Mouse (Mus musculus) stomach, embryonic 16.5 days (tissue): ENCODE data around the gene Usp29. TPM values are rescaled to one million over a fixed set of nuclear protein-coding genes. Genes with fewer than 3 reads are reported as not detected.
"Not testable (repeated sequence)": the region's sequence is repeated elsewhere in the genome, so short reads cannot be mapped to it uniquely, and the experiment has no call there.

Experiments
- ATAC-seq: fragments of 200-750 bp; cut with Nextera tagmentation; 2 replicates; pipeline ENCODE4 v1.8.0; 2017; ENCODE audit warnings: moderate number of reproducible peaks, moderate TSS enrichment; ENCODE audit not compliant: insufficient read depth, low FRiP score
- H3K27ac ChIP-seq: fragments of 300-500 bp; sonication (generic); 2 replicates; pipeline ENCODE4 v1.5.1; 2014; ENCODE audit warnings: low read length
- H3K27me3 ChIP-seq: fragments of 300-500 bp; sonication (generic); 2 replicates; pipeline ENCODE4 v1.6.1; 2014; ENCODE audit warnings: low read length, control low read depth, mixed read lengths; ENCODE audit not compliant: control insufficient read depth, insufficient read depth
- H3K36me3 ChIP-seq: fragments of 300-500 bp; sonication (generic); 2 replicates; pipeline ENCODE4 v1.6.1; 2014; ENCODE audit warnings: low read length; ENCODE audit not compliant: control insufficient read depth, insufficient read depth
- H3K4me1 ChIP-seq: fragments of 300-500 bp; sonication (generic); 2 replicates; pipeline ENCODE4 v1.6.1; 2014; ENCODE audit warnings: low read length, control low read depth, mixed read lengths; ENCODE audit not compliant: control insufficient read depth, insufficient read depth
- H3K4me2 ChIP-seq: fragments of 300-500 bp; sonication (generic); 2 replicates; pipeline ENCODE4 v1.6.1; 2014; ENCODE audit warnings: low read depth, low read length, mixed read lengths
- H3K4me3 ChIP-seq: fragments of 300-500 bp; sonication (generic); replicated peaks from 2 replicates; pipeline ENCODE4 v1.5.1; 2014; ENCODE audit warnings: mild to moderate bottlenecking, low read length
- H3K9ac ChIP-seq: fragments of 300-500 bp; sonication (generic); 2 replicates; pipeline ENCODE4 v1.6.1; 2014; ENCODE audit warnings: low read length
- H3K9me3 ChIP-seq: fragments of 300-500 bp; sonication (generic); replicated peaks from 2 replicates; pipeline ENCODE4 v1.6.1; 2016; ENCODE audit warnings: low read length, control low read depth; ENCODE audit not compliant: control insufficient read depth
- WGBS: fragments of 180-500 bp; shearing (Covaris S2); extraction: QIAGEN DNeasy Blood & Tissue Kit; methylation state at CpG from one replicate; pipeline ENCODE4 v1.1.7; 2014; 5-methylcytosine and 5-hydroxymethylcytosine counted together
- polyA plus RNA-seq: library from polyadenylated mRNA; unstranded; fragments of >200 nt; fragmentation: Nextera tagmentation; extraction: Ambion mirVana; gene quantifications from 2 replicates; pipeline ENCODE4 v1.2.1, GENCODE M21; 2015

Gene Usp29
- polyA plus RNA-seq, 1 experiment from 2014 or later = 5.6 TPM

GRCm38 (mm10) chr7:6919131-6919870 lies 188.9 kb downstream of the Usp29 start:
- Histone ChIP-seq H3K9me3 (no peaks in the 10 kb centered on the region), H3K4me2 (no peak overlapping the region), H3K9ac (no peak overlapping the region), H3K27me3 (no peaks in the 10 kb centered on the region), H3K27ac (no peak overlapping the region), H3K4me1 (peaks cover 3% of the 10 kb centered on the region; the same call in 1 of the 2 replicates), H3K4me3 (no peak overlapping the region), H3K36me3 (no peaks in the 10 kb centered on the region)
- 96% methylated on average over 1 of the region's 1 CpGs for WGBS
- ATAC-seq = 0 out of 2 replicates have a peak, but pooled peaks have one; percentile 23

GRCm38 (mm10) chr7:6923515-6923914 lies 193.1 kb downstream of the Usp29 start:
- Histone ChIP-seq H3K4me3 (no peak overlapping the region), H3K27me3 (no peaks in the 10 kb centered on the region), H3K9ac (no peak overlapping the region), H3K4me1 (no peaks in the 10 kb centered on the region), H3K4me2 (no peak overlapping the region), H3K9me3 (no peaks in the 10 kb centered on the region), H3K36me3 (no peaks in the 10 kb centered on the region), H3K27ac (no peak overlapping the region)
- 93% methylated on average over 3 of the region's 3 CpGs for WGBS
- ATAC-seq = no peak

GRCm38 (mm10) chr7:6925926-6926730 lies 195.8 kb downstream of the Usp29 start:
- Histone ChIP-seq H3K4me3 (no peak overlapping the region), H3K36me3 (no peaks in the 10 kb centered on the region), H3K4me2 (no peak overlapping the region), H3K9ac (no peak overlapping the region), H3K27ac (no peak overlapping the region), H3K9me3 (no peaks in the 10 kb centered on the region), H3K4me1 (no peaks in the 10 kb centered on the region), H3K27me3 (no peaks in the 10 kb centered on the region)
- WGBS = 74% methylated on average over 7 of the region's 7 CpGs
- ATAC-seq = no peak

- 83% methylated on average over 4 of the region's 4 CpGs for WGBS
These were observed 196.3 kb downstream of the Usp29 start for GRCm38 (mm10) chr7:6926731-6926995.

GRCm38 (mm10) chr7:6929286-6929685 lies 198.9 kb downstream of the Usp29 start:
- H3K27ac ChIP-seq = no peak overlapping the region
- no peak overlapping the region for H3K9ac ChIP-seq
- 66% methylated on average over 2 of the region's 2 CpGs for WGBS
- H3K9me3 ChIP-seq = no peaks in the 10 kb centered on the region
- H3K4me2 ChIP-seq = no peak overlapping the region
- no peak overlapping the region for H3K4me3 ChIP-seq
- no peak for ATAC-seq
- H3K27me3 ChIP-seq = no peaks in the 10 kb centered on the region
- no peaks in the 10 kb centered on the region for H3K4me1 ChIP-seq
- no peaks in the 10 kb centered on the region for H3K36me3 ChIP-seq

More at GRCm38 (mm10) chr7:6926731-6926995, 196.3 kb downstream of the Usp29 start:
- Histone ChIP-seq H3K36me3 (no peaks in the 10 kb centered on the region), H3K27ac (no peak overlapping the region), H3K9me3 (no peaks in the 10 kb centered on the region), H3K4me2 (no peak overlapping the region), H3K4me1 (no peaks in the 10 kb centered on the region), H3K4me3 (no peak overlapping the region), H3K27me3 (no peaks in the 10 kb centered on the region), H3K9ac (no peak overlapping the region)
- ATAC-seq = no peak

GRCm38 (mm10) chr7:6934741-6935140 lies 204.4 kb downstream of the Usp29 start:
- H3K36me3 ChIP-seq = no peaks in the 10 kb centered on the region
- WGBS = 9% methylated on average over 5 of the region's 5 CpGs
- no peaks in the 10 kb centered on the region for H3K9me3 ChIP-seq
- ATAC-seq = peak; percentile 48; the same call in 1 of the 2 replicates
- no peak overlapping the region for H3K27ac ChIP-seq
- H3K27me3 ChIP-seq = no peaks in the 10 kb centered on the region
- H3K4me1 ChIP-seq = no peaks in the 10 kb centered on the region
- H3K4me2 ChIP-seq = no peak overlapping the region
- no peak overlapping the region for H3K9ac ChIP-seq
- no peak overlapping the region for H3K4me3 ChIP-seq

- H3K36me3 ChIP-seq = no peaks in the 10 kb centered on the region
- no peak overlapping the region for H3K27ac ChIP-seq
- 34% methylated on average over 11 of the region's 11 CpGs for WGBS
- H3K9ac ChIP-seq = no peak overlapping the region
- H3K9me3 ChIP-seq = no peaks in the 10 kb centered on the region
- peak; percentile 50; the same call in 1 of the 2 replicates for ATAC-seq
- H3K27me3 ChIP-seq = no peaks in the 10 kb centered on the region
- H3K4me3 ChIP-seq = no peak overlapping the region
- no peak overlapping the region for H3K4me2 ChIP-seq
- no peaks in the 10 kb centered on the region for H3K4me1 ChIP-seq
These were observed 206.7 kb downstream of the Usp29 start for GRCm38 (mm10) chr7:6937040-6937439.

GRCm38 (mm10) chr7:6940761-6941231 lies 210.4 kb downstream of the Usp29 start:
- Histone ChIP-seq H3K4me2 (peak overlapping the region; percentile 43), H3K27me3 (no peaks in the 10 kb centered on the region), H3K4me3 (peak overlapping the region; percentile 11), H3K27ac (no peak overlapping the region), H3K4me1 (no peaks in the 10 kb centered on the region), H3K36me3 (no peaks in the 10 kb centered on the region), H3K9me3 (no peaks in the 10 kb centered on the region), H3K9ac (no peak overlapping the region)
- no peak for ATAC-seq
- WGBS = 18% methylated on average over 16 of the region's 16 CpGs

GRCm38 (mm10) chr7:6948061-6948460 lies 217.7 kb downstream of the Usp29 start:
- H3K9ac ChIP-seq, H3K36me3 ChIP-seq, H3K4me1 ChIP-seq, H3K9me3 ChIP-seq, H3K27me3 ChIP-seq, ATAC-seq, H3K27ac ChIP-seq, H3K4me3 ChIP-seq, H3K4me2 ChIP-seq: not testable (repeated sequence)
- WGBS = 93% methylated on average over 18 of the region's 20 CpGs
